Mouse (Mus musculus): ENCODE data around the gene P2ry6. TPM values are rescaled to one million over a fixed set of nuclear protein-coding genes. Genes with fewer than 3 reads are reported as not detected.

Gene P2ry6
- total and polyA plus RNA-seq, 2 experiments from 2014 or later, result 2.7 to 4.3 TPM

DNA sequence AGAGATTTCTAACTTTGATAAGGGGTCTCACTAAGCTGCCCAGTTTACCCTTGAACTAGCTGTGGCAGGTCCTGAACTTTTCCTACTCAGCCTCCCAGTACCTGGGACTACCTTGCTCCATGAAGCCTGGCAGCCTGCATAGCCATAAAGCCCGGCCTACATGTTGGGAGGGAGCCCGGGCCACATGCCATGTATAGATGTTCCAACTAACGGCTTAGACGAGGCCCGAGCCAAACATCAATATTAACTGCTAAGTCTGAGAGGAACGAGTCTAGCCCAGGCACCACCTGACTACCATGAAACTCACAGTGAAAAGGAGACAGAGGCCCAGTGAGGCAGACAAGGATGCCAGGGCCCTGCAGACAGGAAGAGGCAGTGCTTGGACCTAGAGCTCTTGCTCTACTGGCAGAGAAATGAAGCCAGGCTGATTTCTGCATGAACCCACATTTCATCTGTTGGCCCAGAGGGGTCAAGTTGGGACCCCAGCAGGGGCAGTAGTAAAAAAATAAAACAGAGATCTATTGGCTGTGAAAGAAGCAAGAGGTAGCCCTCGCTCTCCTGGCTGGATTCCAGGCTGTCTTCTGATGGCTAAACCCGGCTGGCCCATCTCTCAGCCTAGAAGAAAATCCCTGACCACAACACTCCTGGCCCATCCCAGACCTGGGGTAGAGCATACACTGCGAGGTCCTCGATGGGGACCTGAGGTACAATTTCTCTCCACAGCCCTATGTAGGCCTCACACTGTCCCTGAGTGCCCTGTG is 68.2 kb downstream of the P2ry6 start:
- 92% methylated on average over 10 of the region's 10 CpGs for WGBS

DNA sequence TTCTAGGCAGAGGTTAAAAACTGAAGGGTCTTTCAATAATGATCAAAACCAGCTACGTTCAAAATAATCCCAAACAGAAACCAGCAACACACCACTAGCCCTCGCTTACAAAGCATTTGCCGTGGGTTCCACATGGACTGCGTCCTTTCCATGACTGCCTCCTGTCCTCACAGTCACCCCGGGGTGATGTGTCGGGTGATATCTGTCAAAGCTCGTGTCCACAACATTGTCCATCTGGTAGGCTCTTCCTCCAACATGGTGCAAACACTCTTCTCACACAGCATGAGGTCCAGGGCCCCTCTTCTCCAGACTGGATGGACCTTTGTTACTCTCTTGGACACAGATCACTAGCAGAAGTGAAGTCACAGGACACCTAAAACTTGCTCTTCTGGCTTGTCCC is 69.4 kb downstream of the P2ry6 start:
- Histone ChIP-seq H3K4me2 (ENCODE audit: low read depth, low read length, poor library complexity, severe bottlenecking) (no peak overlapping the region), H3K27ac (ENCODE audit: low read depth, low read length) (no peak overlapping the region), H3K36me3 (ENCODE audit: insufficient read depth, low read length) (no peaks in the 10 kb centered on the region), H3K9me3 (ENCODE audit: low read length) (no peaks in the 10 kb centered on the region), H3K4me3 (ENCODE audit: low read depth, low read length) (no peak overlapping the region), H3K4me1 (ENCODE audit: insufficient read depth, low read length) (no peaks in the 10 kb centered on the region), H3K27me3 (ENCODE audit: insufficient read depth, low read length) (no peaks in the 10 kb centered on the region), H3K9ac (replicated peaks; ENCODE audit: low read length, poor library complexity, severe bottlenecking) (no peak overlapping the region)
- no peak for TF ChIP-seq CTCF (IDR thresholded peaks at IDR 0.05)
- ATAC-seq (ENCODE audit: low FRiP score) (no peak), DNase-seq (ENCODE audit: low spot score) (no peak)
- 91% methylated on average over 7 of the region's 7 CpGs for WGBS

More for the DNA sequence above, 68.2 kb downstream of the P2ry6 start:
- no peak for TF ChIP-seq CTCF (IDR thresholded peaks at IDR 0.05)
- Histone ChIP-seq H3K4me1 (ENCODE audit: insufficient read depth, low read length) (no peaks in the 10 kb centered on the region), H3K27ac (ENCODE audit: low read depth, low read length) (no peak overlapping the region), H3K9ac (replicated peaks; ENCODE audit: low read length, poor library complexity, severe bottlenecking) (no peak overlapping the region), H3K27me3 (ENCODE audit: insufficient read depth, low read length) (no peaks in the 10 kb centered on the region), H3K4me2 (ENCODE audit: low read depth, low read length, poor library complexity, severe bottlenecking) (no peak overlapping the region), H3K9me3 (ENCODE audit: low read length) (no peaks in the 10 kb centered on the region), H3K36me3 (ENCODE audit: insufficient read depth, low read length) (no peaks in the 10 kb centered on the region), H3K4me3 (ENCODE audit: low read depth, low read length) (no peak overlapping the region)
- DNase-seq (ENCODE audit: low spot score) (no peak), ATAC-seq (ENCODE audit: low FRiP score) (no peak; the same call in 1 of the 2 replicates)

DNA sequence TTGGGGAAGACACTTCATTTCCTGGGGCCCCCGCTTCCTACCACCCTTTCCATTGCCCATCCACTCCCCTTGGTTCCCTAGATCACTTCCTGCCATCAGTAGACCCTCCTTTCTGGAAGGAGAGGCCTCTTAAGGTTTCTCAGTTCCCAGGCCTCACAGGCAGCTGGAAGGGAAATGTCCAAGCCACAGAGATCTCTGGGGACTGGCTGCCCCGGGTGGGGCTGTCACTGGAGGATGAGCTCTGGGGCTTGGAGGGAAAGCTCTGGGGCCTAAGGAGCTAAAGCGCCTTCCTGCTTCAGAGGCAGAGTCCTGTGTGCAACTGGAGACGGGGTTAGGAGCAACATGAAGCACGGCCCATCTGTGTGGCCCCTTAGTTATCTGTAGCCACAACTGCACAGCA is 69.8 kb downstream of the P2ry6 start:
- H3K9me3 ChIP-seq (ENCODE audit: low read length), result no peaks in the 10 kb centered on the region
- H3K27me3 ChIP-seq (ENCODE audit: insufficient read depth, low read length), result no peaks in the 10 kb centered on the region
- TF ChIP-seq CTCF (IDR thresholded peaks at IDR 0.05), result no peak
- WGBS, result 92% methylated on average over 5 of the region's 5 CpGs
- H3K9ac ChIP-seq (replicated peaks; ENCODE audit: low read length, poor library complexity, severe bottlenecking), result no peak overlapping the region
- H3K4me3 ChIP-seq (ENCODE audit: low read depth, low read length), result no peak overlapping the region
- ATAC-seq (ENCODE audit: low FRiP score), result no peak
- H3K4me2 ChIP-seq (ENCODE audit: low read depth, low read length, poor library complexity, severe bottlenecking), result no peak overlapping the region
- no peak overlapping the region for H3K27ac ChIP-seq (ENCODE audit: low read depth, low read length)
- no peaks in the 10 kb centered on the region for H3K36me3 ChIP-seq (ENCODE audit: insufficient read depth, low read length)
- no peaks in the 10 kb centered on the region for H3K4me1 ChIP-seq (ENCODE audit: insufficient read depth, low read length)
- no peak for DNase-seq (ENCODE audit: low spot score)

DNA sequence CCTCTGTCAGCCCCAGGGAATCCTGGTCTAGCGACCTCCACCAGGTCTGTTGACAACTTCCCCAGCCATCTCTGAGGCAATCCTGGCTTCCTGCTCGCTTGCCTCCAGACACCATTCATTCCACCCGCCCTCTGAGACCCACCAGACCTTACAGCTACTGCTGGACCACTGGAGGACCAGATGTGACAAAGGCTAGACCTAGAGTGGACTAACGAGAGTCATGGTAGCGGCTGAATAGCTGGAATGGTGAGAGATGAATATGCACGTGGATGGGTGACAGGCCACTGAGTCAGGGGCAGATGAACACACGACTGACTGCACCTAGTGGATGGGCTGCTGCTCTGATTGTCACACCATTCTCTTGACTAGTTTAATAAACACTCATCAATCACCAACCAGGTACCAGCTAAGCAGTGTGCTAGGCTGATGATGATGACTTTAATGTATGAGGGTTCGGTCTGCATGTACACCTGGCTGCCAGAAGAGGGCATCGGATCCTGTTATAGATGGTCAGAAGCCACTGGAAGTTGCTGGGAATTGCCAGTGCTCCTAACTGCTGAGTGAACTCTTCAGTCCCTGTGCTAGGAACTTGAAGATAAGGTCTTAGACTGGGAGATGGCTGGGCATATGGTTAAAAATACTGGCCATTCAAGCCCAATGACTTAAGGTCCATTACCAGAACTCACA is 71.9 kb downstream of the P2ry6 start:
- H3K9me3 ChIP-seq (ENCODE audit: low read length), result no peaks in the 10 kb centered on the region
- TF ChIP-seq CTCF (IDR thresholded peaks at IDR 0.05), result peak; percentile 67
- no peak overlapping the region for H3K27ac ChIP-seq (ENCODE audit: low read depth, low read length)
- DNase-seq (ENCODE audit: low spot score) (peak; percentile 44), ATAC-seq (ENCODE audit: low FRiP score) (no peak)
- no peaks in the 10 kb centered on the region for H3K36me3 ChIP-seq (ENCODE audit: insufficient read depth, low read length)
- H3K4me1 ChIP-seq (ENCODE audit: insufficient read depth, low read length), result no peaks in the 10 kb centered on the region
- no peak overlapping the region for H3K9ac ChIP-seq (replicated peaks; ENCODE audit: low read length, poor library complexity, severe bottlenecking)
- no peaks in the 10 kb centered on the region for H3K27me3 ChIP-seq (ENCODE audit: insufficient read depth, low read length)
- no peak overlapping the region for H3K4me3 ChIP-seq (ENCODE audit: low read depth, low read length)
- 83% methylated on average over 9 of the region's 9 CpGs for WGBS
- H3K4me2 ChIP-seq (ENCODE audit: low read depth, low read length, poor library complexity, severe bottlenecking), result no peak overlapping the region

DNA sequence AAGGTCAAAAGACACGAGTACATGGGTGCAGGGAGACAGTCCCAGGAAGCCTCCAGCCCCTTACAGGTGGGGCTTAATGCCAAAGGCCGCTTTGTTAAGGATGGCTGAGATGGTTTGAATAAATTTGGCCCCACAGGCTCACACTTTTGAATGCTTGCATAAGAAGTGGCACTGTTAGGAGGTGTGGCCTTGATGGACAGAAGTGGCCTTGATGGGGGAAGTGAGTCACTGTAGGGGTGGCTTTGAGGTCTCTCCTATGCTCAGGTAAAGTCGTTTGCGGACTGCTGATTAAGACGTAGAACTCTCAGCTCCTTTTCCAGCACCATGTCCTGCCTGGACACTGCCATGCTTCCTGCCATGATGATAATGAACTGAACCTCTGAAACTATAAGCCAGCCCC is 76.6 kb downstream of the P2ry6 start:
- peaks cover 14% of the 10 kb centered on the region; the same call in 1 of the 2 replicates for H3K4me1 ChIP-seq (ENCODE audit: insufficient read depth, low read length)
- no peak overlapping the region for H3K27ac ChIP-seq (ENCODE audit: low read depth, low read length)
- H3K4me3 ChIP-seq (ENCODE audit: low read depth, low read length), result no peak overlapping the region
- no peak for TF ChIP-seq CTCF (IDR thresholded peaks at IDR 0.05)
- WGBS, result 71% methylated on average over 5 of the region's 5 CpGs
- H3K36me3 ChIP-seq (ENCODE audit: insufficient read depth, low read length), result no peaks in the 10 kb centered on the region
- H3K9me3 ChIP-seq (ENCODE audit: low read length), result no peaks in the 10 kb centered on the region
- ATAC-seq (ENCODE audit: low FRiP score) (no peak), DNase-seq (ENCODE audit: low spot score) (no peak)
- no peak overlapping the region for H3K9ac ChIP-seq (replicated peaks; ENCODE audit: low read length, poor library complexity, severe bottlenecking)
- no peaks in the 10 kb centered on the region for H3K27me3 ChIP-seq (ENCODE audit: insufficient read depth, low read length)
- H3K4me2 ChIP-seq (ENCODE audit: low read depth, low read length, poor library complexity, severe bottlenecking), result no peak overlapping the region

DNA sequence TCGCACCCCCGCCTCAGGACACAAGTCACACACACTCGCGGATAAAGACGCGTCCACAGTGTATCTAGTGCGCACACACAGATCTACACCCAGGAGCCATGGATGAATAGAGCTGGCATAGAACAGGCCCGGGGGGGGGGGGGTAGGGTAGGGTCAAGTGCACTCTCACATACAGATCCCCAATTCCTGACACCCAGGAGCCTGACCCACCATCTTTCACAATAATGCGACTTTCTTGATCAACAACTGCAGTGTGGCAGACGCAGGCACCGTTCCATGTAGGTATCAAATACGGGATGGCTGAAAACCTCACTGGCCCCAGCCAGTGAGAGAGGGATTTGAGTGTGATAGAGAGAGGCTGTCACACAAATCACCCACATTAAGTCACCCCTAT is 79.6 kb downstream of the P2ry6 start:
- H3K36me3 ChIP-seq (ENCODE audit: insufficient read depth, low read length), result peaks cover 5% of the 10 kb centered on the region; the same call in 1 of the 2 replicates
- WGBS, result 3% methylated on average over 12 of the region's 12 CpGs
- no peaks in the 10 kb centered on the region for H3K27me3 ChIP-seq (ENCODE audit: insufficient read depth, low read length)
- H3K9me3 ChIP-seq (ENCODE audit: low read length), result no peaks in the 10 kb centered on the region
- peak overlapping the region; percentile 72 for H3K27ac ChIP-seq (ENCODE audit: low read depth, low read length)
- peaks cover 17% of the 10 kb centered on the region; the same call in 1 of the 2 replicates for H3K4me1 ChIP-seq (ENCODE audit: insufficient read depth, low read length)
- peak overlapping the region; percentile 82 for H3K9ac ChIP-seq (replicated peaks; ENCODE audit: low read length, poor library complexity, severe bottlenecking)
- H3K4me3 ChIP-seq (ENCODE audit: low read depth, low read length), result peak overlapping the region; percentile 59
- peak; percentile 10 for DNase-seq (ENCODE audit: low spot score)
- TF ChIP-seq CTCF (IDR thresholded peaks at IDR 0.05), result no peak
- H3K4me2 ChIP-seq (ENCODE audit: low read depth, low read length, poor library complexity, severe bottlenecking), result peak overlapping the region; percentile 89
- ATAC-seq (ENCODE audit: low FRiP score), result peak; percentile 55; the same call in 1 of the 2 replicates
